Mouse (Mus musculus) brain, embryonic 14.5 days (tissue): Measurements from ENCODE around the gene Sstr2.

Experiments
- CTCF ChIP-seq: fragments of 200-500 bp; IDR thresholded peaks from 2 replicates; pipeline ENCODE4 v1.5.1; 2012; ENCODE audit warnings: inconsistent platforms, mild to moderate bottlenecking, moderate library complexity, borderline replicate concordance; ENCODE audit not compliant: insufficient read depth, insufficient read length; ENCODE audit errors: extremely low read depth
- POLR2A ChIP-seq: fragments of 200-500 bp; IDR thresholded peaks from 2 replicates; pipeline ENCODE4 v1.6.1; 2012; ENCODE audit warnings: mild to moderate bottlenecking, inconsistent platforms, borderline replicate concordance; ENCODE audit not compliant: poor library complexity, insufficient read depth, insufficient read length, severe bottlenecking; ENCODE audit errors: extremely low read depth

- TF ChIP-seq CTCF, result no peak
- TF ChIP-seq POLR2A, result no peak
Measured at GRCm38 (mm10) chr11:113583879-113584661, 35.1 kb upstream of the Sstr2 start.
